In the genomic region with DNA sequence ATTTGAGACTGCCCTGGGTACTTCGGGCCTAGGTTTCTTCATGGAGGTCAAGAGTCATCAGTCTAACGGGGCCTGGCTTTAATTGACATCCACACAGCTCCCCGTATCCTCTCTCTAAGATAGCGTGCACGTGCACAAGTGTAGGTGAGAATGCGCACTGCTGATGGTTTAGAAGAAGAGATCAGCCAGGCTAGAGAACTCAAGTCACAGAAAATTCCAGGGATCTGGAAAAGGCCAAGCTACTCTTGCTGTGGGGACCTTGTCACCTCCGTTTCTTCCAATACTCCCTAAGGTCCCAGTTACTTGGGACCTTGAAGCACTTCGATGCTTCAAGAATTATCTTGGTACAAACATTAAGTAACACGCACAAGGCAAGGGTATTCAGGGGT, we compare ENCODE assay signal across 10 mouse cellular contexts. TPM values are rescaled to one million over a fixed set of nuclear protein-coding genes. Genes with fewer than 3 reads are reported as not detected.
DNase-seq lines count a peak whose midpoint lies in the region; ATAC-seq and TF ChIP-seq lines count a peak whose summit lies in the region.
"Had no signal": no experiment of that assay in that cellular context is flagged by ENCODE, and none has a peak within 500 bp of the region (broad histone marks: within the 10 kb centered on the region; RNA-seq: fewer than 3 reads in every experiment).

No protein-coding gene starts in this region.

- peaks cover 53% of the 10 kb centered on the region for H3K4me1 ChIP-seq in heart, embryonic 12.5 days (replicated peaks)
- peaks cover 41% of the 10 kb centered on the region for H3K4me1 ChIP-seq in limb, embryonic 11.5 days (ENCODE audit: control insufficient read depth, insufficient read depth, low read length)
- peaks cover 13% of the 10 kb centered on the region; the same call in 1 of the 2 replicates for H3K4me1 ChIP-seq in stomach, postnatal 0 days (replicated peaks; ENCODE audit: control insufficient read depth, insufficient read depth)

- no peak for TF ChIP-seq CTCF in stomach, postnatal 0 days (IDR thresholded peaks at IDR 0.05; ENCODE audit: low read depth)

- H3K4me2 ChIP-seq in heart, embryonic 12.5 days: peak overlapping the region; percentile 96
- H3K4me2 ChIP-seq in limb, embryonic 11.5 days (ENCODE audit: low read depth, severe bottlenecking): peak overlapping the region; percentile 38; the same call in 1 of the 2 replicates
- H3K4me2 ChIP-seq in stomach, postnatal 0 days (replicated peaks; ENCODE audit: low read depth): peak overlapping the region; percentile 27

- H3K9me3 ChIP-seq in heart, embryonic 12.5 days (replicated peaks): no peaks in the 10 kb centered on the region
- H3K9me3 ChIP-seq in limb, embryonic 11.5 days (ENCODE audit: control insufficient read depth, low read length): no peaks in the 10 kb centered on the region
- no peaks in the 10 kb centered on the region for H3K9me3 ChIP-seq in stomach, postnatal 0 days (ENCODE audit: control insufficient read depth, low read length)

- 53% methylated on average over 9 of the region's 9 CpGs for WGBS in heart, embryonic 12.5 days
- 40% methylated on average over 9 of the region's 9 CpGs for WGBS in limb, embryonic 11.5 days
- WGBS in stomach, postnatal 0 days: 86% methylated on average over 9 of the region's 9 CpGs

- no peaks in the 10 kb centered on the region for H3K27me3 ChIP-seq in heart, embryonic 12.5 days (replicated peaks)
- H3K27me3 ChIP-seq in limb, embryonic 11.5 days (ENCODE audit: control insufficient read depth, insufficient read depth, low read length): peaks cover 2% of the 10 kb centered on the region; the same call in 1 of the 2 replicates
- H3K27me3 ChIP-seq in stomach, postnatal 0 days (ENCODE audit: control insufficient read depth, insufficient read depth, low read length): no peaks in the 10 kb centered on the region

- TF ChIP-seq EP300 in stomach, postnatal 0 days (optimal IDR thresholded peaks at IDR 0.05): no peak

- H3K4me3 ChIP-seq in heart, embryonic 12.5 days: peak overlapping the region; percentile 71
- H3K4me3 ChIP-seq in limb, embryonic 11.5 days (ENCODE audit: low read depth, low read length): no peak overlapping the region
- H3K4me3 ChIP-seq in stomach, postnatal 0 days (ENCODE audit: low read depth, low read length): no peak overlapping the region

- H3K9ac ChIP-seq in heart, embryonic 12.5 days: peak overlapping the region; percentile 32; the same call in 1 of the 2 replicates
- H3K9ac ChIP-seq in limb, embryonic 11.5 days (ENCODE audit: low read length): no peak overlapping the region
- no peak overlapping the region for H3K9ac ChIP-seq in stomach, postnatal 0 days (ENCODE audit: low read length)

- H3K36me3 ChIP-seq in heart, embryonic 12.5 days: no peaks in the 10 kb centered on the region
- no peaks in the 10 kb centered on the region for H3K36me3 ChIP-seq in limb, embryonic 11.5 days (ENCODE audit: control insufficient read depth, insufficient read depth, low read length)
- no peaks in the 10 kb centered on the region for H3K36me3 ChIP-seq in stomach, postnatal 0 days (ENCODE audit: control insufficient read depth, insufficient read depth, low read length)

- no peak for ATAC-seq in heart, embryonic 12.5 days (ENCODE audit: insufficient number of reproducible peaks, low FRiP score)
- no peak for ATAC-seq in limb, embryonic 11.5 days (ENCODE audit: insufficient number of reproducible peaks, low FRiP score, low TSS enrichment, low read depth)
- ATAC-seq in stomach, postnatal 0 days (ENCODE audit: low FRiP score, low TSS enrichment): no peak

- no peak for DNase-seq in heart, adult 11 months
- peak; percentile 6 for DNase-seq in retina, embryonic 14.5 days (ENCODE audit: low spot score)
- no peak for DNase-seq in retina, postnatal 1 day
- DNase-seq in limb, embryonic 11.5 days (ENCODE audit: low spot score): peak; percentile 27
- no peak for DNase-seq in stomach, postnatal 0 days (ENCODE audit: low spot score)
- no peak for DNase-seq in layer of hippocampus, postnatal 14 days (ENCODE audit: low spot score in 2 of 2)
- no peak for DNase-seq in thymus, postnatal 36 days
- DNase-seq: cerebellum, adult 11 months; thymus, adult 18-20 months had no signal

- H3K27ac ChIP-seq in heart, embryonic 12.5 days (ENCODE audit: poor library complexity, severe bottlenecking): peak overlapping the region; percentile 48
- H3K27ac ChIP-seq in limb, embryonic 11.5 days (replicated peaks; ENCODE audit: low read depth, low read length): no peak overlapping the region; the same call in 1 of the 2 replicates
- H3K27ac ChIP-seq in stomach, postnatal 0 days (replicated peaks): 0 out of 2 replicates have a peak overlapping the region, but pooled peaks have one; percentile 30

RNA-seq across cellular contexts. Expression of gene Nfil3, which starts 3.7 kb away (rescaled TPM):
- 46.3 and 50.2 TPM in 2 replicates for polyA plus RNA-seq in heart, embryonic 12.5 days (2016; fragmentation: Nextera tagmentation; extraction: Ambion mirVana)
- 29.4 and 31.3 TPM in 2 replicates for polyA plus RNA-seq in limb, embryonic 11.5 days (2014; fragmentation: Nextera tagmentation; extraction: Ambion mirVana)
- 14.4 and 16.4 TPM in 2 replicates for polyA plus RNA-seq in stomach, postnatal 0 days (2015; fragmentation: Nextera tagmentation; extraction: Ambion mirVana)
- total RNA-seq in layer of hippocampus, postnatal 14 days (2021): 10 to 100 TPM; 10.7 to 13.6 TPM

RNA-seq across cellular contexts. Expression of gene Auh, which starts 47.7 kb away (rescaled TPM):
- polyA plus RNA-seq in heart, embryonic 12.5 days (2016; fragmentation: Nextera tagmentation; extraction: Ambion mirVana): 51.3 and 55.2 TPM in 2 replicates
- polyA plus RNA-seq in limb, embryonic 11.5 days (2014; fragmentation: Nextera tagmentation; extraction: Ambion mirVana): 33.6 and 36.4 TPM in 2 replicates
- polyA plus RNA-seq in stomach, postnatal 0 days (2015; fragmentation: Nextera tagmentation; extraction: Ambion mirVana): 41.4 and 47.8 TPM in 2 replicates
- total RNA-seq in layer of hippocampus, postnatal 14 days (2021): 100 to 1,000 TPM in 1 of 2 experiments, 10 to 100 TPM in 1; 99.3 to 109 TPM

Comparison
In these comparisons a context has a peak if more than half of its experiments do, and no peak if none do; other contexts are left out.
1. DNase-seq: peak in retina, embryonic 14.5 days (single experiment) and limb, embryonic 11.5 days (single experiment); none in heart, adult 11 months (single experiment), retina, postnatal 1 day (single experiment), stomach, postnatal 0 days (single experiment), layer of hippocampus, postnatal 14 days (0 of 2) and thymus, postnatal 36 days (0 of 2).
2. H3K4me2 ChIP-seq: peak in every context shown above with its lines; median percentile 96 in heart, embryonic 12.5 days; 38 in limb, embryonic 11.5 days; 27 in stomach, postnatal 0 days.